Mouse (Mus musculus) colon, adult 2 months (tissue): Measurements from ENCODE around the gene Tars. TPM values are rescaled to one million over a fixed set of nuclear protein-coding genes. Genes with fewer than 3 reads are reported as not detected.

Experiments used
- polyA plus RNA-seq: library from polyadenylated mRNA; depleted of rRNA; stranded (reverse); fragments of >200 nt; gene quantifications from 2 replicates; pipeline ENCODE4 v1.2.3, GENCODE M21; 2012; rRNA removed

The Tars gene
- 13.9 and 15.1 TPM in 2 replicates for polyA plus RNA-seq

DNA sequence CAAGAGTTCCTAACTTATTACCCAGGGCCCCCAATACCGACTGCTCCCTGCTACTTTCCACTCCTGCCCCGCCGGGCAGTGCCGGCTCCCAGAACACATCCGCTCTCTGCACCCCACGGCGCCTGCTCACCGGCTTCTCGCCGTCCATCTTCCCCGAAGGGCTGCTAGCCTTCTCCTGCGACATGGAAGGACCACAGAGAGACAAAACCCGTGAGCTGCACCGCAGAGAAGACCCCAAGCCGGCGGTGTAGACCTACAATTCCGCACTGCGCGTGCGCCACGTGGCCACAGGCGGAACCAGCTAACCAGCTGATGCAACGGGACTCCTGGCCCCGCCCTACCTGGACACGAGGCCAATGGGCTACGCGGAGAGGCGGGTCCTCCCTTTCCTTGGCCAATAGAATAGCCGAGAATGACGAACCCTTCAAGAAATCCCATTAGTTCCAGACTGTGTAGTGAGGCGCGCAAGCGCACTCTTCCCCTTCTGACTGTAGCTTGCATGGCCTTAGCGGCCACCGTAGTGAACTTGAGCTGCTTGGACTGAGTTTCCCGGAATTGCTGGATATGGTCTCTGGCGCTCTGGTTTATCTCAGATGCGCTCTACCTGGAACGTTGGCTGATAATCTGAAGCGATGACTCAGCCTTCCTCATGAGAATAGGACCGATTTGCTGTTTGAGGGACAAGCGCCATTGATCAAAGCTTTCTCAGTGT is at the start of gene Tars:
TSS of gene Tars (minus strand) at position 310 of the 712 bp plus-strand sequence.

